Mouse (Mus musculus) limb, embryonic 13.5 days (tissue): ENCODE results near the gene Fyn. TPM values are rescaled to one million over a fixed set of nuclear protein-coding genes. Genes with fewer than 3 reads are reported as not detected.
A peak's percentile ranks its signal among the peaks of the same experiment; 100 is the strongest.

Experiments used
- ATAC-seq: fragments of 200-750 bp; cut with Nextera tagmentation; 2 replicates; pipeline ENCODE4 v1.8.0; 2017; ENCODE audit warnings: low read depth, moderate number of reproducible peaks, moderate TSS enrichment; ENCODE audit not compliant: low FRiP score
- H3K27ac ChIP-seq: fragments of 300-500 bp; sonication (generic); 2 replicates; pipeline ENCODE4 v1.5.1; 2015; ENCODE audit warnings: inconsistent platforms, mild to moderate bottlenecking, moderate library complexity
- H3K27me3 ChIP-seq: fragments of 300-500 bp; sonication (generic); 2 replicates; pipeline ENCODE4 v1.6.1; 2015; ENCODE audit warnings: mild to moderate bottlenecking, inconsistent platforms
- H3K36me3 ChIP-seq: fragments of 300-500 bp; sonication (generic); 2 replicates; pipeline ENCODE4 v1.6.1; 2015; ENCODE audit warnings: inconsistent platforms, mild to moderate bottlenecking, moderate library complexity
- H3K4me1 ChIP-seq: fragments of 300-500 bp; sonication (generic); 2 replicates; pipeline ENCODE4 v1.6.1; 2015; ENCODE audit warnings: inconsistent platforms
- H3K4me2 ChIP-seq: fragments of 300-500 bp; sonication (generic); replicated peaks from 2 replicates; pipeline ENCODE4 v1.6.1; 2015; ENCODE audit warnings: inconsistent platforms, mild to moderate bottlenecking, moderate library complexity
- H3K4me3 ChIP-seq: fragments of 300-500 bp; sonication (generic); 2 replicates; pipeline ENCODE4 v1.5.1; 2015; ENCODE audit warnings: moderate library complexity, mild to moderate bottlenecking, inconsistent platforms
- H3K9ac ChIP-seq: fragments of 300-500 bp; sonication (generic); 2 replicates; pipeline ENCODE4 v1.6.1; 2015; ENCODE audit warnings: mild to moderate bottlenecking, inconsistent platforms
- H3K9me3 ChIP-seq: fragments of 300-500 bp; sonication (generic); 2 replicates; pipeline ENCODE4 v1.6.1; 2016; ENCODE audit warnings: inconsistent platforms
- WGBS: fragments of 180-500 bp; shearing (Covaris S2); methylation state at CpG from one replicate; pipeline ENCODE4 v1.1.7; 2015; 5-methylcytosine and 5-hydroxymethylcytosine counted together
- polyA plus RNA-seq: library from polyadenylated mRNA; unstranded; fragments of >200 nt; fragmentation: Nextera tagmentation; extraction: Ambion mirVana; gene quantifications from 2 replicates; pipeline ENCODE4 v1.2.1, GENCODE M21; 2015

Gene Fyn
- polyA plus RNA-seq, 1 experiment from 2014 or later: 28.0 TPM

DNA sequence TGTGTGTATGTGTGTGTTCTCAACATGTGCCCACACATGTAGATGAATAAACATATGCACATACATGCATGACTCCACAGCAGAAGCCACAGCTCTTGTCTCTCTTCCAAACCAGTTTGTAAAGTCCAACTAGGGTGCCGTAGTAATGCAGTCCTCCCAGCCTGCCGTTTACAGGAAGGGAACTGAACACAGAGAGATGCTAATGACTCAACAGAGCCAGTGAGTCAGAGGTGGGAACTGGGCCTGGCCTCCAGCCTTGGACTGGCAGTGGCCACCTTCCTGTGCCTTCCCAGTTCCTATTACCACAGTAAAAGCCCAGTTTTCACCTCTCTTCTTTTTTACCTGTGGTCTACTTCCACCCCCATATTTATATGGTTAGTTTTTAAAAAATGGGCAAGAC is 46.9 kb downstream of the Fyn start:
- ATAC-seq: no peak
- no peak overlapping the region for H3K4me3 ChIP-seq
- no peaks in the 10 kb centered on the region for H3K36me3 ChIP-seq
- peaks cover 28% of the 10 kb centered on the region for H3K4me1 ChIP-seq
- H3K27ac ChIP-seq: no peak overlapping the region
- H3K27me3 ChIP-seq: no peaks in the 10 kb centered on the region
- WGBS: 41% methylated on average over 2 of the region's 2 CpGs
- no peaks in the 10 kb centered on the region for H3K9me3 ChIP-seq
- no peak overlapping the region for H3K4me2 ChIP-seq
- H3K9ac ChIP-seq: no peak overlapping the region

DNA sequence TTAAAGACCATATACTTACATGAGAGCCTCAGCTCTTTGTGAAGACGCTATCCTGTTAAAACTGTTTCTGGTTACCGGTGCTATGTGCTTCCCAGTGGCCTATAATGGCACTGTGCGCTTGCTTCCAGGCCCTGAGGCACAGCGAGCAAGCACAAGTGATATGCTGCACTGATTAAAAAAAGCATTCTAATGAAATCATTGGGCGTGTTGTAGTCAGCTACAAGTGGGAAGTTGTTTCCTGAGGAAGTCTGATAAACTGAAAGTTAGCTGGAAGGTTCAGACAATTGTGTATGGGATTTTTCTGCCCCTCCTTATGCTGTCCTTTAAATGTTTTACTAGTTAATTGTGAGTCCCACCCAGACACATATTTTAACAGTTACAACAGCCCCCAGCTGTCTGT is 49.0 kb downstream of the Fyn start:
- Histone ChIP-seq H3K4me3 (no peak overlapping the region), H3K9me3 (no peaks in the 10 kb centered on the region), H3K27me3 (no peaks in the 10 kb centered on the region), H3K27ac (no peak overlapping the region; the same call in 1 of the 2 replicates), H3K4me1 (peaks cover 42% of the 10 kb centered on the region), H3K9ac (no peak overlapping the region), H3K4me2 (no peak overlapping the region), H3K36me3 (no peaks in the 10 kb centered on the region)
- no peak for ATAC-seq
- WGBS: 53% methylated on average over 5 of the region's 5 CpGs

DNA sequence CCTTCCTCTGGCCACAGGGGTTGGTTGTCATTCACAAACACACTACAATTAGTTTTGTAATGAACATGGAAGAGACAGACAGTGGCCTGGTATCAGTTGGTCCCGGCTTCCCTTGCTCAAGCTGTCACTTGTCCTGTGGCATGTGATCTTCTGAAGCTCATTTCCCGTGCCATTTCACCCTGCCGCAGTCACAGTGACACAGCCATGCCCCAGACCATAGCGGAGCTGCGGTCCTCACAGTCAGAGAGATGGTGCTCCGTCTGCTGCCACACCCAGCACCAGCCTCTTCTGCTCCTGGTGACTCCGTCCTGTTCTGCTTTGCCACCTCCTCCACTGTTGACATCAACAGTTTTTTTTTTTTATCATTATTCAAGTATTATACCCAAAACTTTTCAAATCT is 49.7 kb downstream of the Fyn start:
- H3K27ac ChIP-seq: no peak overlapping the region
- ATAC-seq: no peak
- no peaks in the 10 kb centered on the region for H3K27me3 ChIP-seq
- H3K36me3 ChIP-seq: no peaks in the 10 kb centered on the region
- H3K9ac ChIP-seq: no peak overlapping the region
- H3K4me1 ChIP-seq: peaks cover 37% of the 10 kb centered on the region
- no peak overlapping the region for H3K4me2 ChIP-seq
- H3K4me3 ChIP-seq: no peak overlapping the region
- H3K9me3 ChIP-seq: no peaks in the 10 kb centered on the region
- 88% methylated on average over 7 of the region's 7 CpGs for WGBS

DNA sequence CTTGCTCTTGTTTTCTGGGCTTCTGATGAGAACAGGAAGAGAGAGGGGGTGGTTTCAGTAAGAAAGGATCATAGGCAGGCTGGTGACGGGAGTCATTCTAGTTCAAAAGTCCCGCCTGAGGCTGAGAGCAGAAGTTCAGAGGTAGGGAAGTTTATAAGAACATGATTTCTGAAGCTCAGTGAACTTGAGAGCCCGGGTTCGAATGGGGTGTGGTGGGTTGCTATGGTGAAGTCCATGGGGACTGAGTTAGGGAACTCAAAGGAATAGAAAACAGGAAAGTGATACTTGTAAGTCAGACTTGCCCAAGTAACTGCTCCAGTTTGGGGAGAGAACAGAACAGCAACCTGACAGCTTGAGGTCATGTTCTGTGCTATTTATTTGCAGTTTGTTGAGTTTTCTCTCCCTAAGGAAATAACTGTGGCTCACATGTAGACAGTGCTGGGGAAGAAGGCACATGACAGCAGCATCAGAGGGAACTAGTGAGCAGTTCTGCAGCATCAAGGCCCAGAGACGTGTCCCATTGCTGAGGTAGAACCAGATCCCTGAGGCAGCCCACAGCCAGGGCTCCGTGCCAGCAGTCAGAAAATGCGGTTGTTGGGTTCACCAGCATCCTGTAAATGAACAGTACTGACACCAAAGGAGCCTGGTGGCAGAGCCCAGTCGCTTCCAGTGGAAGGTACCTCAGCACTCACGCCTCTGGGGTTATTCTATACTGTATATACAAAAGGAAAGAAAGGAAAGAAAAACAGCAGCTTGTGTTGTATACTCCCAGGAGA is 52.4 kb downstream of the Fyn start:
- 44% methylated on average over 9 of the region's 9 CpGs for WGBS
- ATAC-seq: 0 out of 2 replicates have a peak, but pooled peaks have one; percentile 36
- no peaks in the 10 kb centered on the region for H3K27me3 ChIP-seq
- peak overlapping the region; percentile 11; the same call in 1 of the 2 replicates for H3K4me2 ChIP-seq
- no peak overlapping the region; the same call in 1 of the 2 replicates for H3K27ac ChIP-seq
- H3K9ac ChIP-seq: peak overlapping the region; percentile 13; the same call in 1 of the 2 replicates
- H3K4me3 ChIP-seq: no peak overlapping the region
- H3K36me3 ChIP-seq: peaks cover 9% of the 10 kb centered on the region; the same call in 1 of the 2 replicates
- H3K4me1 ChIP-seq: peaks cover 37% of the 10 kb centered on the region
- H3K9me3 ChIP-seq: no peaks in the 10 kb centered on the region

DNA sequence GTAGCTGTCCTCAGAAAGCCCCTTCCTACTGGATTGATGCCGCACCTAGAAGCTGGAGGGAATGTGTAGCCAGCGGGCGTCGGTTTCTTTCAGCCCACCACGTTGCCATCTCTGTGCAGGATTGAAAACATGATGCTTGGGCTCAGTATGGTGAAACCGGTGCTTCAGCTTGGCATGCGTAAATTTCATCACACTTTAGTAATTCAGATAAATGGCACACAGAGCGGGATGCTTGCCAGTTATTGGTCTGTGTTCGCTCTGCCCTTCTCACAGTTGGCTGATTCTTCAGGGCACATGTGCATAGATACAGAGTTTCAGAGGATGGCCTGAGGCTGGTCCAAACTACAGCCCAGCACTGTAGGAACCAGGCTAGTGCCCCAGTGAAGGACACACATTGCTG is 53.1 kb downstream of the Fyn start:
- Histone ChIP-seq H3K27ac (no peak overlapping the region), H3K27me3 (no peaks in the 10 kb centered on the region), H3K9ac (no peak overlapping the region), H3K4me3 (no peak overlapping the region), H3K9me3 (no peaks in the 10 kb centered on the region), H3K4me1 (peaks cover 37% of the 10 kb centered on the region), H3K36me3 (peaks cover 9% of the 10 kb centered on the region; the same call in 1 of the 2 replicates), H3K4me2 (no peak overlapping the region)
- 89% methylated on average over 9 of the region's 9 CpGs for WGBS
- no peak for ATAC-seq

DNA sequence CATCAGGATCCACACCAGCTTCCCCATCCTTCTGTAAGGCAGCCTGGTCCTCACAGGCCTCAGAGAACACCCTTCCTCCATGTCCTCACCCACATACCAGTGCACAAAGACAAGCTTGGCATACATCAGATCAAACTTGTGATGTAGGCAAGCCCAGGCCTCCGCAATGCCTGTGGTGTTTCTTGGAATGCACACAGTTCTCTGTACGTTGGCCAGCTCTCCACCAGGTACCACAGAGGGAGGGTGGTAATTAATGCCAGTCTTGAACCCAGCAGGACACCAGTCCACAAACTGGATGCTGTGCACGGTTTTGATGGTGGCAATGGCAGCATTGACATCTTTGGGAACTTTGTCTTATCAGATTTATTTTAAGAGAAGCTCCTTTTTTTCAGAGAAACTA is 56.0 kb downstream of the Fyn start:
- H3K27me3 ChIP-seq: no peaks in the 10 kb centered on the region
- no peaks in the 10 kb centered on the region for H3K9me3 ChIP-seq
- H3K4me1 ChIP-seq: peaks cover 36% of the 10 kb centered on the region
- H3K4me3 ChIP-seq: no peak overlapping the region
- 61% methylated on average over 3 of the region's 3 CpGs for WGBS
- no peak for ATAC-seq
- no peak overlapping the region for H3K4me2 ChIP-seq
- no peak overlapping the region for H3K9ac ChIP-seq
- H3K36me3 ChIP-seq: peaks cover 9% of the 10 kb centered on the region; the same call in 1 of the 2 replicates
- H3K27ac ChIP-seq: no peak overlapping the region

DNA sequence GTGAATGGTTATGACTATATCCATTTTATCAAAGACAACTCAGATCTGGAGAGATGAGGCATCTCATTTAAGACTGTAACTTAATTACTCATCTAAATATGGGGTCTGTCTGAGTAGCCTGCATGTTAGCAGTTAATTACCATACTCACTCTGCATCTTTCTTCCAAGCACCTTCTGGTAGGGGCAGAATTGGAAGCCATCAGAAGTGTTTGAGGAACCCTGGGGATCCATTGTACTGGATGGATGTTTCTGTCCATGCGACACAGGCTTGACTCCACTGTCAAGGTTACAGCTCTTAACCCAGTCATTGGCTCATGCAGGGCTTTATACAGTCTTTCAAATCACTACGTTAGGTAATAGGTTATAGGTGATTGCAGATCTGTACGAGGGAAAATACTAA is 57.4 kb downstream of the Fyn start:
- Histone ChIP-seq H3K36me3 (peaks cover 9% of the 10 kb centered on the region; the same call in 1 of the 2 replicates), H3K9me3 (no peaks in the 10 kb centered on the region), H3K27ac (no peak overlapping the region), H3K4me1 (peaks cover 33% of the 10 kb centered on the region), H3K4me3 (no peak overlapping the region), H3K4me2 (no peak overlapping the region), H3K9ac (no peak overlapping the region), H3K27me3 (no peaks in the 10 kb centered on the region)
- no peak for ATAC-seq
- WGBS: 90% methylated on average over 3 of the region's 3 CpGs

DNA sequence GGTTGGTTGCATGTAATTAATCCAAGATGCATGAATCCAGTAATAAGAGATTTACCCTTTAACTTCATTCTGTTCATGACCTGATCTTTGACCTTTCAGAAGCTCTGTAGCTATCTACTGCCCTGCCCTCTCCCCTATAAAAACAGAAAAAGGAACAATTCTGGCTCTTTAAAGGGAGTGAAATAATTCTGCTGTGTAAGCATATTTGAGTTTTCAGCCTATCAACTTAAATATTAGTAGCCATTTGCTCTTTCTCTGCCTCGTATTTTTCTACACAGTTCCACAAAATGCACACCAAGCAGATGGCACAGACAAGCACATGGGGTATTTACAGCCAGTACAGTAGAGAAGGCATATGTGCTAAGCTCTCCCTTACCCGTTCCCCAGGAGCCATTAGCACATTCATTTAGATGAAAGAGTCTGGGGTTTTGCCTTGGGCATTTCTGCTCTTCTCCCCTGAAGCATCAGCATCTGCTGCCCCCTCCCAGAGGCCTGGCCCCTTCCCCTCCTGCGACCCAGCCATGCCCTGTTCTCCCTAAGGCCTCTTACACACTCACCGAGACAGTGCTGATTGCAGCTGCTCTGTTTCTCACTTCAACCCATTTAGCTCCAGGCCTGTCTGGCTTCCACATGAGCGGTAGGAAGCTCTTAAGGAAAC is 58.3 kb downstream of the Fyn start:
- Histone ChIP-seq H3K4me3 (no peak overlapping the region), H3K9ac (no peak overlapping the region), H3K27ac (no peak overlapping the region), H3K9me3 (no peaks in the 10 kb centered on the region), H3K4me1 (peaks cover 26% of the 10 kb centered on the region), H3K27me3 (no peaks in the 10 kb centered on the region), H3K36me3 (peaks cover 9% of the 10 kb centered on the region; the same call in 1 of the 2 replicates), H3K4me2 (no peak overlapping the region)
- no peak for ATAC-seq
- 19% methylated on average over 5 of the region's 5 CpGs for WGBS

DNA sequence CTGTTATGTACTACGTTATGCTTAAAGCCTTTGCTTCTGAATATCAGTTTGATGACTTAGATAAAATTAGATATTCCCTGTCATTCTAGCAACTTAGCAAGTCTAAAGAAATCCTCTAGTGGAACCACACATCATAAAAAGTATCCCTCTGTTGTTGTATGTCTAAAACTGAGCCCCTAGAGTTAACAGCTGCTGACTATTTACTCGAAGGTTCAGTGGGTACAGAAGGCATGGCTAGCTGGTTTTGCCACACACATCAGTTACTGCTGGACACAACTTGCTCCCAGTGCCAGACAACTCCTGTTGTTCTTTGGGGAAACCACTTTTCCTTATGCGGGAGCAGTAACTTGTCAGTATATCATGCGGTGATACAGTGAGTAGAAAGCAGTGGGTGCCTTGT is 61.0 kb downstream of the Fyn start:
- H3K36me3 ChIP-seq: peaks cover 7% of the 10 kb centered on the region; the same call in 1 of the 2 replicates
- peaks cover 33% of the 10 kb centered on the region for H3K4me1 ChIP-seq
- WGBS: 83% methylated on average over 4 of the region's 4 CpGs
- no peak overlapping the region for H3K4me3 ChIP-seq
- H3K9me3 ChIP-seq: no peaks in the 10 kb centered on the region
- no peak for ATAC-seq
- no peak overlapping the region for H3K4me2 ChIP-seq
- H3K9ac ChIP-seq: no peak overlapping the region
- H3K27ac ChIP-seq: no peak overlapping the region
- H3K27me3 ChIP-seq: no peaks in the 10 kb centered on the region

DNA sequence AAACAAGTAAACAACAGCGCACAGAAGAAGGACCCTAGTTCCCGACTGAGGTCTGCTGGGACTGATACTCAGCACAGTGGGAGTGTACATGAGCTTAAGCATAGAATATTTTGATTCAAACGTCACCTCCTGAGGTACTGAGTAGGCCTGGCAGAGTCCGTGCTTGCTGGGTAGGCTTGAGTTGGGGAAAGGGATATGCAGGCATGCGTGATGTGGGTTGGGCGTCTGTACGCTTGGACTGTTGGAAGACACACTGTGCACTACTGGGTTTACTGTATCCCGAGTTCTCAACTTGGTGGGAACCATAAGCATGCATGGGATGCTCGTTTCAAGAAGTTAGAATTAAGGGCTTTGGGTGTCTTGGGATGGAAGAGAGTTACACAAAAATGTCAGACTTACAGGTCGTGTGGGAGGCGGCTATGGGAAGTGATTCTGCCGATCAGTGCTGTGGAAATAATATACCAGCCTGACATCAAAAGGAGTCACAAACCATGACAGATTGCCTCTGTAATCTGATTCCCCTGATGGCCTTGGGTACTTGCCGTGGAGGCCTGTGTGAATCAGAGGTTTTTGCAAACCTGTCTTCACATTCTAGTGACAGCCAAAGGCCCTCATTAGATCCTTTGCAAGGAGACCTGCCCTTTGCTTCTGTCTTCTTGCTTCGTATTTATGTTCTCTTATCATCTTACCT is 61.6 kb downstream of the Fyn start:
- 51% methylated on average over 14 of the region's 14 CpGs for WGBS
- Histone ChIP-seq H3K4me3 (no peak overlapping the region), H3K36me3 (peaks cover 5% of the 10 kb centered on the region; the same call in 1 of the 2 replicates), H3K4me1 (peaks cover 39% of the 10 kb centered on the region), H3K27ac (no peak overlapping the region), H3K4me2 (no peak overlapping the region), H3K9ac (no peak overlapping the region), H3K9me3 (no peaks in the 10 kb centered on the region), H3K27me3 (no peaks in the 10 kb centered on the region)
- ATAC-seq: no peak

DNA sequence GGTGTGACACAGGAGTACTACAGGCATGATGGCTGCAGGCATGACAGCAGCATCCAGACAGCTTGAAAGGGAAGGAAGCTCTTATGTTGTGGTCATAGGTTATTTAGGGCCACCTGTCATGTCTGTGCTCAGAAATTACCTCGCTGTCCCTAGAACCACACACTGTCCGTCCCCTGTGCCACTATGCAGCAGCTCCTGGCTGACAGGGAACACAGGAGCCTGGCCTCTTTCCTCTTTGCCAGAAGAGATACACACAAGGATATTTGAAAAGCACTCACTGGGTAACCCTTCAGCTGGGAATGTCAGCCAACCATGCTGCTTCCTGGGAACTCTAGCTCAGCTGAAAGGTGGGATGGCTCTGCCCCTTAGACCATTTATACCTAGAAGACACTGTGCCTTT is 62.6 kb downstream of the Fyn start:
- Histone ChIP-seq H3K4me3 (no peak overlapping the region), H3K4me2 (no peak overlapping the region), H3K36me3 (no peaks in the 10 kb centered on the region), H3K27me3 (no peaks in the 10 kb centered on the region), H3K9ac (no peak overlapping the region), H3K27ac (no peak overlapping the region), H3K9me3 (no peaks in the 10 kb centered on the region), H3K4me1 (peaks cover 40% of the 10 kb centered on the region)
- no peak for ATAC-seq
- 88% methylated on average over 2 of the region's 2 CpGs for WGBS
